Mouse (Mus musculus): ENCODE measurements around the gene Sars2.

DNA sequence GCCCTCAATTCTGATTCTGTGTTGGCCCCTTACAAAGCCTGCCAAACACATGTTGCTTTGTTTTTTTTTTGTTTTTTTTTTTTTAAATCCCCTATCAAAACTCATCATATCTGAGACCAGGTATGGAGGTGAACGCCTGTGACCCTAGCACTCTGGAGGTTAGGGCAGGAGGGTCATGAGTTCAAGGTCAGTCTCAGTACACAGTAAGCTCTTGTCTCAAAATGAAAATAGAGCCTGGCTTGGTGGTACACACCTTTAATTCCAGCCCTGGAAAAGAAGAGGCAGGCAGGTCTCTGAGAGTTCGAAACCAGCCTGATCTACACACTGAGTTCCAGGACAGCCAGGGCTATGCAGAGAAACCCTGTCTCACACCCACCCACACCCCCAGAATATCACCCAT is 22.1 kb upstream of the Sars2 start:
- TF ChIP-seq CTCF (IDR thresholded peaks at IDR 0.05; ENCODE audit: low read depth, low read length) = no peak
- no peak for TF ChIP-seq POLR2A (IDR thresholded peaks at IDR 0.05; ENCODE audit: insufficient read depth, low read length)
- no peak for TF ChIP-seq EP300 (IDR thresholded peaks at IDR 0.05; ENCODE audit: insufficient read depth, low read depth, low read length)
